Mouse (Mus musculus) CH12.LX (cell line): Measurements from ENCODE around the gene Kalrn. TPM values are rescaled to one million over a fixed set of nuclear protein-coding genes. Genes with fewer than 3 reads are reported as not detected.

Experiments used
- DNase-seq: peaks from one replicate; pipeline ENCODE4 v3.0.0-alpha.2; 2013; ENCODE audit errors: extremely low read depth
- H3K27ac ChIP-seq: 2 replicates; pipeline ENCODE4 v1.5.1; 2012; ENCODE audit warnings: low read depth, mild to moderate bottlenecking, control low read depth, moderate library complexity; ENCODE audit not compliant: insufficient read depth
- H3K27me3 ChIP-seq: replicated peaks from 2 replicates; pipeline ENCODE3; 2012; ENCODE audit warnings: inconsistent platforms
- H3K36me3 ChIP-seq, 2 experiments: replicated peaks in 1 of 2; 2 replicates each; pipeline versions ENCODE3 to v1.6.1; 2012; ENCODE audit warnings: inconsistent platforms in 1 of 2, low read length in 1 of 2, mild to moderate bottlenecking in 1 of 2, mixed read lengths in 1 of 2, moderate library complexity in 1 of 2; ENCODE audit not compliant: control insufficient read depth in 1 of 2, insufficient read depth in 1 of 2
- H3K4me1 ChIP-seq, 2 experiments: 2 replicates each; pipeline ENCODE4 v1.6.1; 2012; ENCODE audit warnings: inconsistent platforms in 1 of 2, moderate library complexity in 1 of 2; ENCODE audit not compliant: insufficient read depth in 2 of 2, control insufficient read depth in 1 of 2
- H3K4me2 ChIP-seq: 2 replicates; pipeline ENCODE4 v1.6.1; 2012; ENCODE audit warnings: low read depth, mild to moderate bottlenecking, control low read depth; ENCODE audit not compliant: poor library complexity, insufficient read depth, severe bottlenecking
- H3K4me3 ChIP-seq, 3 experiments: fragments of 150-350 bp in 1 of 3; sonication (generic) in 1 of 3; replicated peaks in 1 of 3; 2 replicates each; pipeline versions ENCODE3 to v1.5.1; 2011 to 2012; ENCODE audit warnings: low read depth in 2 of 3, low read length in 2 of 3, mild to moderate bottlenecking in 2 of 3, moderate library complexity in 2 of 3, control low read depth in 1 of 3, improper control_type of control experiment in 1 of 3, inconsistent platforms in 1 of 3, mixed read lengths in 1 of 3; ENCODE audit not compliant: poor library complexity in 1 of 3
- H3K79me2 ChIP-seq: replicated peaks from 2 replicates; pipeline ENCODE4 v1.6.1; 2012; ENCODE audit warnings: mild to moderate bottlenecking, moderate library complexity; ENCODE audit not compliant: control insufficient read depth, poor library complexity, insufficient read depth, severe bottlenecking; ENCODE audit errors: extremely low read depth
- H3K9ac ChIP-seq: 2 replicates; pipeline ENCODE4 v1.6.1; 2012; ENCODE audit warnings: low read depth, mild to moderate bottlenecking, control low read depth, moderate library complexity; ENCODE audit not compliant: insufficient read depth
- H3K9me3 ChIP-seq: replicated peaks from 2 replicates; pipeline ENCODE3; 2012; ENCODE audit warnings: low read length, inconsistent platforms, mixed read lengths
- BHLHE40 ChIP-seq: IDR thresholded peaks from 2 replicates; pipeline ENCODE4 v1.6.1; 2011; ENCODE audit warnings: mild to moderate bottlenecking, low read depth, low read length, improper control_type of control experiment
- CHD1 ChIP-seq: IDR thresholded peaks from 2 replicates; pipeline ENCODE4 v1.6.1; 2012; ENCODE audit warnings: low read depth, low read length, improper control_type of control experiment, inconsistent platforms
- CHD2 ChIP-seq: IDR thresholded peaks from 2 replicates; pipeline ENCODE4 v1.6.1; 2011; ENCODE audit warnings: low read length, improper control_type of control experiment
- CTCF ChIP-seq, 2 experiments: IDR thresholded peaks in 1 of 2; conservative IDR thresholded peaks in 1 of 2; 2 replicates each; pipeline ENCODE4 v1.5.1; 2011 to 2012; ENCODE audit warnings: low read depth in 2 of 2, low read length in 2 of 2, improper control_type of control experiment in 1 of 2, inconsistent platforms in 1 of 2, mild to moderate bottlenecking in 1 of 2, moderate library complexity in 1 of 2
- E2F4 ChIP-seq: IDR thresholded peaks from 2 replicates; pipeline ENCODE4 v1.6.1; 2011; ENCODE audit warnings: low read depth, low read length, improper control_type of control experiment; ENCODE audit not compliant: insufficient replicate concordance
- ELF1 ChIP-seq: IDR thresholded peaks from 2 replicates; pipeline ENCODE4 v1.6.1; 2014; ENCODE audit warnings: low read depth, mild to moderate bottlenecking, inconsistent platforms, low read length, improper control_type of control experiment
- EP300 ChIP-seq: IDR thresholded peaks from 2 replicates; pipeline ENCODE4 v1.6.1; 2011; ENCODE audit warnings: low read length, improper control_type of control experiment
- GABPA ChIP-seq: IDR thresholded peaks from 2 replicates; pipeline ENCODE4 v1.6.1; 2012; ENCODE audit warnings: low read depth, low read length, improper control_type of control experiment, inconsistent platforms; ENCODE audit not compliant: insufficient replicate concordance
- JUN ChIP-seq: IDR thresholded peaks from 2 replicates; pipeline ENCODE4 v1.6.1; 2011; ENCODE audit warnings: low read depth, mild to moderate bottlenecking, low read length, improper control_type of control experiment, moderate library complexity; ENCODE audit not compliant: insufficient read depth
- KAT2A ChIP-seq: IDR thresholded peaks from 2 replicates; pipeline ENCODE4 v1.6.1; 2012; ENCODE audit warnings: low read length, improper control_type of control experiment, inconsistent platforms; ENCODE audit not compliant: insufficient replicate concordance
- MAX ChIP-seq: IDR thresholded peaks from 2 replicates; pipeline ENCODE4 v1.6.1; 2011; ENCODE audit warnings: low read length, improper control_type of control experiment
- MAZ ChIP-seq: IDR thresholded peaks from 2 replicates; pipeline ENCODE4 v1.6.1; 2012; ENCODE audit warnings: low read depth, mild to moderate bottlenecking, inconsistent platforms, low read length, improper control_type of control experiment, moderate library complexity
- MEF2A ChIP-seq: IDR thresholded peaks from 2 replicates; pipeline ENCODE4 v1.6.1; 2014; ENCODE audit warnings: low read depth, mild to moderate bottlenecking, inconsistent platforms, low read length, improper control_type of control experiment, borderline replicate concordance
- MXI1 ChIP-seq: IDR thresholded peaks from 2 replicates; pipeline ENCODE4 v1.6.1; 2011; ENCODE audit warnings: mild to moderate bottlenecking, low read depth, low read length, improper control_type of control experiment
- NRF1 ChIP-seq: IDR thresholded peaks from 2 replicates; pipeline ENCODE4 v1.6.1; 2014; ENCODE audit warnings: low read depth, mild to moderate bottlenecking, inconsistent platforms, low read length, improper control_type of control experiment, moderate library complexity
- PAX5 ChIP-seq: IDR thresholded peaks from 2 replicates; pipeline ENCODE4 v1.6.1; 2012; ENCODE audit warnings: low read length, inconsistent platforms, mixed read lengths
- POLR2A ChIP-seq: IDR thresholded peaks from 2 replicates; pipeline ENCODE4 v1.6.1; 2011; ENCODE audit warnings: low read depth, mild to moderate bottlenecking, improper control_type of control experiment, low read length
- POLR2AphosphoS2 ChIP-seq: IDR thresholded peaks from 2 replicates; pipeline ENCODE4 v1.6.1; 2011; ENCODE audit warnings: low read depth, low read length, improper control_type of control experiment
- RCOR1 ChIP-seq: conservative IDR thresholded peaks from 2 replicates; pipeline ENCODE4 v1.6.1; 2012; ENCODE audit warnings: low read depth, mild to moderate bottlenecking, inconsistent platforms, low read length, improper control_type of control experiment
- TCF12 ChIP-seq: IDR thresholded peaks from 2 replicates; pipeline ENCODE4 v1.6.1; 2014; ENCODE audit warnings: low read depth, mild to moderate bottlenecking, inconsistent platforms, low read length, improper control_type of control experiment
- USF2 ChIP-seq: conservative IDR thresholded peaks from 2 replicates; pipeline ENCODE4 v1.6.1; 2011; ENCODE audit warnings: low read depth, low read length, improper control_type of control experiment
- ZC3H11A ChIP-seq: IDR thresholded peaks from 2 replicates; pipeline ENCODE4 v1.6.1; 2012; ENCODE audit warnings: low read depth, mild to moderate bottlenecking, inconsistent platforms, low read length, improper control_type of control experiment
- ZMIZ1 ChIP-seq: IDR thresholded peaks from 2 replicates; pipeline ENCODE4 v1.6.1; 2012; ENCODE audit warnings: low read depth, mild to moderate bottlenecking, inconsistent platforms, low read length, improper control_type of control experiment
- dilution Hi-C: fragments of 300-500 bp; cut with MboI; formaldehyde crosslinking; loops from 2 replicates; pipeline ENCODE4 v1.14.3; 2020; ENCODE audit warnings: low sequenced_read_pairs; ENCODE audit not compliant: extremely low pct_unique_long_range_greater_than_20kb, extremely low pct_ligation_motif_present
- in situ Hi-C: fragments of 300-500 bp; cut with MboI; formaldehyde crosslinking; loops from 3 replicates; pipeline ENCODE4 v1.14.3; 2019; ENCODE audit warnings: low sequenced_read_pairs, low pct_ligation_motif_present, low pct_unique_long_range_greater_than_20kb, mixed read lengths
- polyA plus RNA-seq: library from polyadenylated mRNA; unstranded; fragments of >175 nt; gene quantifications from 2 replicates; pipeline ENCODE4 v1.2.1, GENCODE M21; 2012; ENCODE audit warnings: low read depth; ENCODE audit not compliant: insufficient read length
- total RNA-seq, 2 experiments: library from RNA; depleted of rRNA; stranded (reverse); fragments of 300-350 nt in 1 of 2; fragments of >200 nt in 1 of 2; gene quantifications; 2 replicates each; pipeline ENCODE4 v1.2.3; 2012 to 2014

Kalrn gene
- total and polyA plus RNA-seq, 3 experiments = 0.08 to 0.09 TPM; not detected in 1

DNA sequence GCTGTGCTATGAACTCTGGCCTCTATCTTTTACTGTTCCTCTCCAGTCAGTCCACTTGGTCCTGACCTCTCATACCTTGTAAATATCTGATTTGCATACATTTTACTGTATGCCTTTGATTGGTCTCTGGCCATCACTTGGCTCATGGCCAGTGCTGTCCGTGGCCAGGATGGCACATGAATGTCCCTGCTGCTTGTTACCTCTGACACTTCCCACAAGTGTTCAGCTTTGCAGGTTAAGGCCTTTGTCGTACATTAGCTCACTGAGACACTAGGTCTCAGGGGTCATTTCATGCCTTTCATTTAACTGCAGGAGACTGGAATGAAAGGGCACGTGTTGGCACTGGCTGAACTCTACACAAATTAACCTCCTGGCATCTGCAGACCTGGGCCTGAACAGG lies 248.6 kb downstream of the Kalrn start:
- no peak overlapping the region for H3K4me3 ChIP-seq
- H3K79me2 ChIP-seq = no peaks in the 10 kb centered on the region
- no peak overlapping the region for H3K27ac ChIP-seq
- no peak for DNase-seq
- H3K4me1 ChIP-seq = no peaks in the 10 kb centered on the region
- peaks cover 86% of the 10 kb centered on the region for H3K27me3 ChIP-seq
- no peak for TF ChIP-seq ELF1
- TF ChIP-seq KAT2A = no peak
- no peak for TF ChIP-seq TCF12
- no peak for TF ChIP-seq RCOR1
- no peak for TF ChIP-seq JUN
- no peak for TF ChIP-seq PAX5
- TF ChIP-seq GABPA = no peak
- TF ChIP-seq ZC3H11A = no peak
- TF ChIP-seq USF2 = no peak
- no peak for TF ChIP-seq MEF2A
- no peak for TF ChIP-seq E2F4
- no peak for TF ChIP-seq POLR2A
- dilution Hi-C loops (no loop called here), in situ Hi-C loops (no loop called here)
- no peak overlapping the region for H3K9ac ChIP-seq
- H3K4me2 ChIP-seq = no peak overlapping the region
- H3K36me3 ChIP-seq = no peaks in the 10 kb centered on the region
- no peaks in the 10 kb centered on the region for H3K9me3 ChIP-seq

DNA sequence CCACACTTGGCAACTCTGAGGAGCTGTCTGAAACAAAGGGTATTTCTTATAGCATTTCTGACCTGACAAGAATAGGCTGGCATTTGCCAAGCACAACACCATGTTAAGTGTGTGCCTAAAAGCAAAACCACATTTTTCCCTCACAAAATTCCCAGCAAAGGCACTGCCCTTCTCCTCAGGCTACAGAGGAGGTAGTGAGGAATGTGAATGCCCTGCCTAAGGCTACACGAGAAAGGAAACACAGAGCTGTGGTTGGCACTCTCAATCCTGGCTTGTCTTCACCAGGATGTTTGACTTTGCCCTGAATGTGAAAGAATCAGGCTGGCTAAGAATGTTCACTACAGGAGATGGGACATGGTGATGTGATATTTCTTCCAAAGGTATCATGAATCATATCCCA lies 249.8 kb downstream of the Kalrn start:
- Histone ChIP-seq H3K27ac (no peak overlapping the region), H3K36me3 (no peaks in the 10 kb centered on the region), H3K27me3 (peaks cover 89% of the 10 kb centered on the region), H3K79me2 (no peaks in the 10 kb centered on the region), H3K9ac (no peak overlapping the region), H3K4me1 (no peaks in the 10 kb centered on the region), H3K4me3 (no peak overlapping the region), H3K4me2 (no peak overlapping the region), H3K9me3 (no peaks in the 10 kb centered on the region)
- DNase-seq = no peak
- in situ Hi-C loops = no loop called here
- no peak for TF ChIP-seq CHD1
- TF ChIP-seq EP300 = no peak
- no peak for TF ChIP-seq TCF12
- TF ChIP-seq CTCF (conservative IDR thresholded peaks at IDR 0.05 in 1 of 2, IDR thresholded peaks at IDR 0.05 in 1 of 2; ENCODE audit: low read depth in 2 of 2, low read length in 2 of 2) = no peak
- TF ChIP-seq MAX = no peak
- TF ChIP-seq PAX5 = no peak
- TF ChIP-seq ELF1 = no peak
- TF ChIP-seq MXI1 = no peak
- no peak for TF ChIP-seq POLR2AphosphoS2
- no peak for TF ChIP-seq NRF1
- no peak for TF ChIP-seq CHD2
- TF ChIP-seq ZMIZ1 = no peak
- no peak for TF ChIP-seq BHLHE40
- TF ChIP-seq MAZ = no peak
- dilution Hi-C loops = no loop called here
